Mouse (Mus musculus): Measurements from ENCODE around the gene Garnl3.

Gene Garnl3

GRCm38 (mm10) chr2:32940483-32940882 is 191.0 kb downstream of the Garnl3 start:
- no peak for DNase-seq (ENCODE audit: low read depth in 2 of 2, low spot score in 2 of 2)

- peak; percentile 43 to 65 for DNase-seq (ENCODE audit: low read depth in 2 of 2, low spot score in 2 of 2)
These were observed 192.0 kb downstream of the Garnl3 start for GRCm38 (mm10) chr2:32939418-32939817.

- no peak for DNase-seq (ENCODE audit: low read depth in 2 of 2, low spot score in 2 of 2)
These were observed 192.7 kb downstream of the Garnl3 start for GRCm38 (mm10) chr2:32938741-32939140.
